Mouse (Mus musculus) retina, postnatal 7 days (tissue): ENCODE data around the gene Irak4.

Experiments used
- DNase-seq: peaks from one replicate; pipeline ENCODE4 v3.0.0-alpha.2; 2012; ENCODE audit warnings: low read depth, low spot score

The Irak4 gene

GRCm38 (mm10) chr15:94558895-94559656 is 15.6 kb downstream of the Irak4 start:
- no peak for DNase-seq

- no peak for DNase-seq
These were observed 21.5 kb downstream of the Irak4 start for GRCm38 (mm10) chr15:94564909-94565308.

GRCm38 (mm10) chr15:94565854-94566253 is 22.4 kb downstream of the Irak4 start:
- no peak for DNase-seq

GRCm38 (mm10) chr15:94568496-94569182 is 25.2 kb downstream of the Irak4 start:
- DNase-seq = no peak

GRCm38 (mm10) chr15:94571501-94571900 is 28.1 kb downstream of the Irak4 start:
- no peak for DNase-seq

- no peak for DNase-seq
These were observed 29.3 kb downstream of the Irak4 start for GRCm38 (mm10) chr15:94572746-94573145.

GRCm38 (mm10) chr15:94574566-94575268 is 31.3 kb downstream of the Irak4 start:
- DNase-seq = no peak

GRCm38 (mm10) chr15:94582000-94582593 is 38.7 kb downstream of the Irak4 start:
- no peak for DNase-seq

- DNase-seq = no peak
These were observed 39.7 kb downstream of the Irak4 start for GRCm38 (mm10) chr15:94583153-94583552.

- no peak for DNase-seq
These were observed 41.3 kb downstream of the Irak4 start for GRCm38 (mm10) chr15:94584738-94585137.

GRCm38 (mm10) chr15:94587826-94588715 is 44.6 kb downstream of the Irak4 start:
- DNase-seq = no peak

GRCm38 (mm10) chr15:94589219-94590075 is 46.0 kb downstream of the Irak4 start, which contains the start of gene Twf1:
Gene Twf1, minus strand, starts transcription at chr15:94589889.
- peak; percentile 97 for DNase-seq

GRCm38 (mm10) chr15:94590083-94590482 is 46.6 kb downstream of the Irak4 start:
- no peak for DNase-seq

- no peak for DNase-seq
These were observed 47.9 kb downstream of the Irak4 start for GRCm38 (mm10) chr15:94591356-94591755.

GRCm38 (mm10) chr15:94593586-94593985 is 50.1 kb downstream of the Irak4 start:
- DNase-seq = no peak

GRCm38 (mm10) chr15:94600145-94600707 is 56.8 kb downstream of the Irak4 start:
- no peak for DNase-seq

- peak; percentile 35 for DNase-seq
These were observed 57.9 kb downstream of the Irak4 start for GRCm38 (mm10) chr15:94601339-94601738.

GRCm38 (mm10) chr15:94602441-94602840 is 59.0 kb downstream of the Irak4 start:
- no peak for DNase-seq

GRCm38 (mm10) chr15:94607768-94608167 is 64.3 kb downstream of the Irak4 start:
- no peak for DNase-seq

- DNase-seq = no peak
These were observed 72.6 kb downstream of the Irak4 start for GRCm38 (mm10) chr15:94616036-94616435.
